Mouse (Mus musculus) kidney, adult 2 months (tissue): ENCODE measurements around the gene Pde4d. TPM values are rescaled to one million over a fixed set of nuclear protein-coding genes. Genes with fewer than 3 reads are reported as not detected.

Experiments
- DNase-seq: peaks from one replicate; pipeline ENCODE4 v3.0.0; 2021
- H3K27ac ChIP-seq: fragments of 200-500 bp; 2 replicates; pipeline ENCODE4 v1.5.1; 2012; ENCODE audit warnings: low read depth, low read length, control low read depth, inconsistent platforms; ENCODE audit not compliant: insufficient read depth
- H3K27me3 ChIP-seq: fragments of 200-500 bp; replicated peaks from 2 replicates; pipeline ENCODE4 v1.6.1; 2012; ENCODE audit warnings: mild to moderate bottlenecking, moderate library complexity, low read length, inconsistent platforms; ENCODE audit not compliant: control insufficient read depth, insufficient read depth
- H3K36me3 ChIP-seq: fragments of 200-500 bp; 2 replicates; pipeline ENCODE4 v1.6.1; 2012; ENCODE audit warnings: mild to moderate bottlenecking, moderate library complexity, low read length, inconsistent platforms; ENCODE audit not compliant: control insufficient read depth, insufficient read depth
- H3K4me1 ChIP-seq: fragments of 200-500 bp; 2 replicates; pipeline ENCODE4 v1.6.1; 2011; ENCODE audit warnings: low read length; ENCODE audit not compliant: control insufficient read depth, insufficient read depth
- H3K4me3 ChIP-seq: fragments of 200-500 bp; 2 replicates; pipeline ENCODE4 v1.5.1; 2011; ENCODE audit warnings: mild to moderate bottlenecking, low read depth, low read length, control low read depth; ENCODE audit not compliant: insufficient read depth
- CTCF ChIP-seq: fragments of 200-500 bp; conservative IDR thresholded peaks from 2 replicates; pipeline ENCODE4 v1.5.1; 2011; ENCODE audit warnings: low read depth, mild to moderate bottlenecking, control low read depth, low read length, moderate library complexity, mixed read lengths; ENCODE audit not compliant: insufficient read depth, insufficient read length
- POLR2A ChIP-seq: fragments of 200-500 bp; IDR thresholded peaks from one replicate; pipeline ENCODE4 v1.6.1; 2011; ENCODE audit warnings: low read depth, low read length, control low read depth
- WGBS: fragments of 180-500 bp; shearing (Covaris S2); methylation state at CpG from one replicate; pipeline ENCODE4 v1.1.7; 2018; 5-methylcytosine and 5-hydroxymethylcytosine counted together
- polyA plus RNA-seq: library from polyadenylated mRNA; depleted of rRNA; stranded (reverse); fragments of >200 nt; gene quantifications from 2 replicates; pipeline ENCODE4 v1.2.3, GENCODE M21; 2012

The Pde4d gene
- polyA plus RNA-seq, 1 experiment = 18.3 TPM

- 72% methylated on average over 6 of the region's 6 CpGs for WGBS
- H3K27ac ChIP-seq = no peak overlapping the region
- no peaks in the 10 kb centered on the region; the same call in 1 of the 2 replicates for H3K4me1 ChIP-seq
- no peak for DNase-seq
- no peaks in the 10 kb centered on the region for H3K27me3 ChIP-seq
- TF ChIP-seq POLR2A = no peak
- TF ChIP-seq CTCF = no peak
- H3K36me3 ChIP-seq = no peaks in the 10 kb centered on the region
- H3K4me3 ChIP-seq = no peak overlapping the region
Measured at GRCm38 (mm10) chr13:109641562-109641961, 1191.8 kb downstream of the Pde4d start.

- Histone ChIP-seq H3K36me3 (no peaks in the 10 kb centered on the region), H3K4me1 (no peaks in the 10 kb centered on the region; the same call in 1 of the 2 replicates), H3K27me3 (no peaks in the 10 kb centered on the region), H3K27ac (no peak overlapping the region), H3K4me3 (no peak overlapping the region)
- DNase-seq = no peak
- WGBS = 75% methylated on average over 3 of the region's 3 CpGs
- TF ChIP-seq CTCF = no peak
- no peak for TF ChIP-seq POLR2A
Measured at GRCm38 (mm10) chr13:109643419-109643818, 1193.7 kb downstream of the Pde4d start.

DNA sequence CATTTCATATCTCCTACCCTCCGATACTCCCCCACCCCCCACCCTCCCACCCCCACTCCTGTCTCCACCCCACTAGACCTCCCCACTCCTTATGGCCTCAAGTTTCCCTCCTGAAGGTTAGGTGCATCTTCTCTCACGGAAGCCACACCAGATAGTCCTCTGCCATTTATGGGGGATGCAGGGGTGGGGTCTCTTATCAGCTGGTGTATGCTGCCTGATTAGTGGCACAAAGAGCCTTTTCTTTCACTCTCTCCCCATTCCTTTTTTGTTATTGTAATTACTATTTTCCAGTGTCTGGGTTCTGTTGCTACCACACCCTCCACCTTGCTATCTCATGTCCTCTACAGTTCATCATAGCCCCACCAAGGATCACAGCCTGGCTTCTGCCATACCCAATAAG is 1194.3 kb downstream of the Pde4d start:
- Histone ChIP-seq H3K36me3 (no peaks in the 10 kb centered on the region), H3K27ac (no peak overlapping the region), H3K4me1 (no peaks in the 10 kb centered on the region; the same call in 1 of the 2 replicates), H3K4me3 (no peak overlapping the region), H3K27me3 (no peaks in the 10 kb centered on the region)
- TF ChIP-seq POLR2A (no peak), CTCF (no peak)
- DNase-seq = no peak
- WGBS = 88% methylated on average over 2 of the region's 2 CpGs

DNA sequence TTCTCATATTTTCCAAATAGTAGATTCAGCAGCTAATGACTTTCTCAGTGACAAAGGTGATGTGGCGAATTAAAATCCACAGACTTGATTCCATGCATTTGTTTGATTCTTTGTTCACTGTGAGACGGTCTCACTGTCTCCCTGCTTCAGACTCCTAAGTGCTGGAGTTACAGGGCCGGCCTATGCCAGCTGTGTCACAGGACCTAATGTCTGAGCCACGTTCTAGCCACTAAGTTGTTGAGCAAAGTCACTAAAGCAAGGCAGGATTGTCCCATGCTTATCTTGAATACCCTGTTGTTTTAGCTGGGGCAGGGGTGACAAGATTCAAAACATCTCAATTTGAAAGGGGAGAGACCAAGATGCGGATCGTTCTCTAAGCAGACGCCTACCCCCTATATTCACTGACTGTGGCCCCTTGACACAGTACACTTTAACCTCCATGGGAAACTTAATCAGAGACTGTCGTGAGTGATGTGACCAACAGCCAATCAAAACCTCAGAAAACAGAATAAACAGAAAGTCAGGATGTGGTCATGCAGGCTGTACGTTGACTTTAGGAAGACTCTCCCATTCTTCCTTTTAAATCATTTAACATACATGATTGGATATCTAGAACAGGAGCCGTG is 1195.6 kb downstream of the Pde4d start:
- H3K27me3 ChIP-seq = no peaks in the 10 kb centered on the region
- H3K27ac ChIP-seq = no peak overlapping the region
- no peaks in the 10 kb centered on the region for H3K4me1 ChIP-seq
- no peak for TF ChIP-seq POLR2A
- TF ChIP-seq CTCF = no peak
- no peak for DNase-seq
- H3K4me3 ChIP-seq = no peak overlapping the region
- 72% methylated on average over 10 of the region's 10 CpGs for WGBS
- H3K36me3 ChIP-seq = no peaks in the 10 kb centered on the region

DNA sequence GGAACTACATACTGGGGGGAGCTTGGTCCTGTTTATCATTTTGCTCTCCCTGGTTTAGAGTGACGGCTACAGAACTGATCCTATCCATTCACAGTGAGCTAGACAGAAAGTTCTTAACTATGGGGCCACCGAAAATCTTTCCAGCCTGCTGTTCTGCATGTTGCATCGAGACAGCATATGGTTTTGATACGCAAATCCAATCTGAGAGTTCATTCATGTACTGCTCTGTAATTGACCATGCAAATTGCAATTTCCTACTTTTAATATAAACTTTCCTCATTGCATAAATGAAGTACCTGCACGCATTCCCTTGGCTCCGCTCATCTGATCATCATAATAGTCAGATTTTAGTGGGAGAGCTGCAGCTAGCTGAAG is 1196.1 kb downstream of the Pde4d start:
- TF ChIP-seq CTCF (no peak), POLR2A (no peak)
- no peak overlapping the region for H3K4me3 ChIP-seq
- 92% methylated on average over 6 of the region's 6 CpGs for WGBS
- DNase-seq = no peak
- no peaks in the 10 kb centered on the region for H3K27me3 ChIP-seq
- no peaks in the 10 kb centered on the region for H3K4me1 ChIP-seq
- no peaks in the 10 kb centered on the region for H3K36me3 ChIP-seq
- no peak overlapping the region for H3K27ac ChIP-seq

DNA sequence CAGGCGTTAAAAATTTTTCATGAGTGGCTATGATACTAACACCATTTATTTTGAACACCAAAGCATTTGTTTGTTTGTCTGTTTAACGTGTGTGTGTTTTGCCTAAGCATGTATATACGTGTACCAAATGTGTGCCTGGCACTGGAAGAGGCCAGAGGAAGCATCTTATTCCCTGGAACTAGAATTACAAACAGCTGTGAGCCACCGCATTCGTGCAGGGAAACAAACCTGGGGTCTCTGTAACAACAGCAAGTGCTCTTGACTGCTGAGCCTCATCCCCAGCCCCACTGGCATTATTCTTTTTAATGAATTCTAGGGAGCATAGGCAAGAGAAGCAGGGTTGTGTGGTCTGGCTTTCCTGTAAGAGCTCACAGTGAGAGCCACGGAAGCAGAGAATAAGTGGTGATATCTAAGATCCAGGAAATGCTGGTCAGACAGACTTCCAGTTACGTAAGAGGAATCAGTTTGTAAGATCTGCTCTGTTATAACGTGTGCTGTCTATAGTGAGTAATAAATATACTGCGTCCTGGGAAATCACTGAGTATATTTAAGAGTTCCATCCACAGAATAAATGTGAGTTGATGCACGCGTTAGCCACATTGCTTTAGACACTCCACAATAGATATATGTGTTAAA is 1197.0 kb downstream of the Pde4d start:
- H3K36me3 ChIP-seq = no peaks in the 10 kb centered on the region
- DNase-seq = no peak
- WGBS = 69% methylated on average over 11 of the region's 11 CpGs
- H3K27me3 ChIP-seq = no peaks in the 10 kb centered on the region
- peaks cover 4% of the 10 kb centered on the region; the same call in 1 of the 2 replicates for H3K4me1 ChIP-seq
- H3K27ac ChIP-seq = no peak overlapping the region
- TF ChIP-seq POLR2A (no peak), CTCF (no peak)
- H3K4me3 ChIP-seq = no peak overlapping the region

- TF ChIP-seq POLR2A (no peak), CTCF (no peak)
- peaks cover 13% of the 10 kb centered on the region for H3K4me1 ChIP-seq
- no peaks in the 10 kb centered on the region for H3K36me3 ChIP-seq
- 87% methylated on average over 7 of the region's 7 CpGs for WGBS
- no peak overlapping the region for H3K4me3 ChIP-seq
- no peak for DNase-seq
- no peaks in the 10 kb centered on the region for H3K27me3 ChIP-seq
- H3K27ac ChIP-seq = no peak overlapping the region
Measured at GRCm38 (mm10) chr13:109647479-109648199, 1197.9 kb downstream of the Pde4d start.
